Mouse (Mus musculus) kidney, postnatal 25 days (tissue): Measurements from ENCODE around the gene Gm20388.

Source experiments
- DNase-seq, 2 experiments: peaks; one replicate each; pipeline ENCODE4 v3.0.0; 2021; ENCODE audit warnings: mixed read lengths in 2 of 2

Gene Gm20388

GRCm38 (mm10) chr8:121577751-121578675, 1667.4 kb downstream of the Gm20388 start:
- DNase-seq, result no peak

- DNase-seq, result peak; percentile 96 to 97
Measured at GRCm38 (mm10) chr8:121578676-121579451, 1668.2 kb downstream of the Gm20388 start, which contains the start of gene Fbxo31. Fbxo31 (minus strand) TSS chr8:121578806.

GRCm38 (mm10) chr8:121580465-121580864, 1669.8 kb downstream of the Gm20388 start:
- no peak for DNase-seq

GRCm38 (mm10) chr8:121583653-121584052, 1673.0 kb downstream of the Gm20388 start:
- no peak for DNase-seq

GRCm38 (mm10) chr8:121584730-121585129, 1674.1 kb downstream of the Gm20388 start:
- no peak for DNase-seq

GRCm38 (mm10) chr8:121585159-121585825, 1674.7 kb downstream of the Gm20388 start:
- DNase-seq, result peak; percentile 100

GRCm38 (mm10) chr8:121588750-121589149, 1678.1 kb downstream of the Gm20388 start:
- no peak for DNase-seq

GRCm38 (mm10) chr8:121589205-121589726, 1678.6 kb downstream of the Gm20388 start:
- no peak for DNase-seq

GRCm38 (mm10) chr8:121590203-121591177, 1679.8 kb downstream of the Gm20388 start, which contains the start of gene Map1lc3b:
Map1lc3b (plus strand) TSS chr8:121590361.
- DNase-seq, result peak; percentile 92 to 96

GRCm38 (mm10) chr8:121591178-121592066, 1680.8 kb downstream of the Gm20388 start:
- peak; percentile 49 to 63 for DNase-seq

GRCm38 (mm10) chr8:121593293-121593692, 1682.7 kb downstream of the Gm20388 start:
- no peak for DNase-seq

- DNase-seq, result peak; percentile 73 to 87
Measured at GRCm38 (mm10) chr8:121593983-121594382, 1683.3 kb downstream of the Gm20388 start.

GRCm38 (mm10) chr8:121597492-121597891, 1686.9 kb downstream of the Gm20388 start:
- peak in 1 of 2 experiments; percentile 31 for DNase-seq

- no peak for DNase-seq
Measured at GRCm38 (mm10) chr8:121598190-121598589, 1687.5 kb downstream of the Gm20388 start.

GRCm38 (mm10) chr8:121598892-121599291, 1688.3 kb downstream of the Gm20388 start:
- peak; percentile 91 to 92 for DNase-seq

- no peak for DNase-seq
Measured at GRCm38 (mm10) chr8:121599842-121600241, 1689.2 kb downstream of the Gm20388 start.

- no peak for DNase-seq
Measured at GRCm38 (mm10) chr8:121602411-121602810, 1691.8 kb downstream of the Gm20388 start.

GRCm38 (mm10) chr8:121602860-121603259, 1692.2 kb downstream of the Gm20388 start:
- peak; percentile 86 to 87 for DNase-seq

- no peak for DNase-seq
Measured at GRCm38 (mm10) chr8:121603801-121604200, 1693.2 kb downstream of the Gm20388 start.

- no peak for DNase-seq
Measured at GRCm38 (mm10) chr8:121607661-121608060, 1697.0 kb downstream of the Gm20388 start.
